Mouse (Mus musculus) embryonic stem cell, embryonic (primary cell): ENCODE results near the gene Hif1an.

ENCODE experiments used
- CTCF ChIA-PET, 4 experiments: fragments of 300-600 bp in 2 of 4; fragments of 350-600 bp in 2 of 4; sonication (Branson Sonifier 250); formaldehyde crosslinking; loops; one replicate each; lab custom pipeline; 2022; ENCODE audit warnings: inconsistent platforms in 2 of 4; lab: Charles Lee
- POLR2A ChIA-PET, 4 experiments: fragments of 300-600 bp in 2 of 4; fragments of 350-600 bp in 2 of 4; sonication (Branson Sonifier 250); formaldehyde crosslinking; loops; one replicate each; lab custom pipeline; 2022; ENCODE audit warnings: antibody characterized with exemption in 4 of 4, inconsistent platforms in 1 of 4; lab: Charles Lee

Gene Hif1an

DNA sequence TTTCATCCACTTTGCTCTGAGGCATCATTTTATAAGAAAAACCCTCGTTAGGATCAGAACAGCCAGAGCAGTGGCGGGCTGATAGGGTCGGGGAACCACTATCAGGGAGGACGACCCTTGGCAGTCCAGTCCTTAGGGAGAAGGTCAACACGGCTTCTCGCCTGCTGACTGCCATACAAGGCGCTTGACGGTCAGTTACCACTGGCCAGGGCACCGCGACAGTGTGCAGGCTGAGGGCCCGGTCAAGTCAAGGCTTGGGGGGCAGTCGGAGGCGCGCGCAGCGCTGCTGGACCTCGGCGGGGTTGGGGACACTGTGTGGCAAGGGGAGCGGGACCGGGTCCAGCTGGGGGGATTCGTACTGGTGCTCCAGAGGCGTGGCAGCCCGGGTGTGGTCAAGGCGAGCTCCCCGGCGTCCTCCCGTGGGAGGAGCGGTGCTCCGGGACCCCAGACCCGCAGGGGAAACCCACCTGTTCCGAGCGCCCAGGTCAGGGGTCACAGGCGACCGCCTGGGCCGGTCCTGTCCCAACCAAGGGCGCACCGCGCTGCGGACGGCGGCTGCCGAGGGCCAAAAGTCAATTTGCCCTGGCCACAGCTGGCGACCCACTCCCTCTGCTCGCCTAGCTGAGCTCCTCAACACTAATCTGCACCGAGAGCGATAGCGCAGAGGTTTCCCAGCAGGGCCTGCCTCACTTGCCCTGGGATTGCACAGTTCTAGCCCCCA lies 17.2 kb upstream of the Hif1an start, which contains the start of gene Sec31b:
Gene Sec31b (minus strand): TSS at position 544 of the 721 bp plus-strand sequence.
- ChIA-PET POLR2A (interaction anchor here (1.0 to 3.4 kb wide), 14 partner anchors 9 to 350 kb away, joined by 3 to 16 read pairs (median 4); partner anchors contain the start of genes Hif1an (in 3 of the 4) and Ndufb8 (in 2 of the 4)), CTCF (interaction anchor here (0.6 to 2.0 kb wide), 38 partner anchors 9 to 713 kb away, joined by 3 to 22 read pairs (median 4); partner anchors contain the start of genes Hif1an (in 4 of the 4) and Ndufb8 (in 1 of the 4))

DNA sequence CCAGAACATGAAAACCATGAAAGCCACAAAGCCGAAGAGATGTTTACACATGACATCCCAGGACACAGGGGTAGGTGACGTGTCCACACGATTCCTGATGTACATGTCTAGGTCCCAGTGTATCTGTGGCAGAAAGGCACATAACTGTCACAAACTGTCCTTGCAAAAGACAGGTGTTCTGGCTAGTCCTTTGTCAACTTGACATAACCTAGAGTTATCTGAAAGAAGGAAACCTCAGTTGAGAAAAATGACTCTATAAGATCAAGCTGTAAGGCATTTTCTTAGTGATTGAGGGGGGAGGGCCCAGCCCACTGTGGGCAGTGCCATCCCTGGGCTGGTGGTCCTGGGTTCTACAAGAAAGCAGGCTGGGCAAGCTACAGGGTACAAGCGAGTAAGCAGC lies 9.9 kb upstream of the Hif1an start, which contains the start of gene Gm20538:
Gene Gm20538 (minus strand): TSS at position 101 of the 400 bp plus-strand sequence.
- ChIA-PET POLR2A (interaction anchor here in 1 of 4 experiments (0.7 kb wide), 1 partner anchor 87 kb away, joined by 3 read pairs; no protein-coding TSS in a partner anchor), CTCF (no interaction called here)

DNA sequence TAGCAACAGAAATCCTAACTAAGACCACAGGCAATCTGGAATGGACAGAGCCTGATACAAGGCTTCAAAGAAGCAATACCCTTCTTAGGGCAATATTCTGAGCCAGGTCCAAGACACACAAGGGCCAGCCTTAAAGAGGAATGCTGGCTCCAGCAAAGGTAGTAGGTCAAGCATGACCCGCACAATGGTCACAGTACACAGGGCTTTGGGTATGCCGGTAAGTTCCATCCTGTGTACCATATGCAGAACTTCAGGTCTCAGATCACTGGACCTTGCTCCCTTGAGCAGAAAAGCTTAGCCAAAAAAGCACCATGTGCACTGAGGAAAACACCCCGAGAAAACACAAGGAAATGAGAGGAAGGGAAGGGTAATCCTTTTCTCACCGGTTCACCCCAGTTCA lies 9.4 kb upstream of the Hif1an start:
- ChIA-PET POLR2A (interaction anchor here in 2 of 4 experiments (0.6 to 0.7 kb wide), 2 partner anchors 71 to 88 kb away, joined by 3 to 4 read pairs; no protein-coding TSS in a partner anchor), CTCF (no interaction called here)

DNA sequence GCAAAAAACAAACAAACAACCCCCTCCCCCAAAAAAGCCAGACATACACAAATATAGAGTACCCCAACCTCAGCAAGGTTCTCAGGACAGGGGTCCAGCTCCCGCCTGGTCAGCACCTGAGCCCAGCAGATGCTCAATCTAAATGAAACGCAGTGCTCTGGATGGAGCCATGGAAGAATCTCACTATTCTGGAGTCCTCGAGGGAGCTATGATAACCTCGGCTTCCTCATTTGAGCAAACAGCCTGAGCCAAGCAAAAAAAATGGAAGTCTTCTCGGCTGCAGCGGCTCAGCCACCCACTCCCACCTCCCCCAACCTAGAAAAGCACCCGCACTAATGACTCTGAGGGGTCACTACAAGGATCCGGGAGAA lies 8.2 kb upstream of the Hif1an start:
- CTCF ChIA-PET = interaction anchor here in 2 of 4 experiments (1.5 to 1.8 kb wide), 2 partner anchors 9 to 10 kb away, joined by 4 to 12 read pairs; partner anchors contain the start of gene Hif1an (in 1 of the 2)
- POLR2A ChIA-PET = interaction anchor here (0.5 to 1.4 kb wide), 7 partner anchors 8 to 493 kb away, joined by 3 to 6 read pairs (median 3); partner anchors contain the start of genes Hif1an (in 2 of the 4), Sec31b (in 1 of the 4) and Sfxn3 (in 1 of the 4)

DNA sequence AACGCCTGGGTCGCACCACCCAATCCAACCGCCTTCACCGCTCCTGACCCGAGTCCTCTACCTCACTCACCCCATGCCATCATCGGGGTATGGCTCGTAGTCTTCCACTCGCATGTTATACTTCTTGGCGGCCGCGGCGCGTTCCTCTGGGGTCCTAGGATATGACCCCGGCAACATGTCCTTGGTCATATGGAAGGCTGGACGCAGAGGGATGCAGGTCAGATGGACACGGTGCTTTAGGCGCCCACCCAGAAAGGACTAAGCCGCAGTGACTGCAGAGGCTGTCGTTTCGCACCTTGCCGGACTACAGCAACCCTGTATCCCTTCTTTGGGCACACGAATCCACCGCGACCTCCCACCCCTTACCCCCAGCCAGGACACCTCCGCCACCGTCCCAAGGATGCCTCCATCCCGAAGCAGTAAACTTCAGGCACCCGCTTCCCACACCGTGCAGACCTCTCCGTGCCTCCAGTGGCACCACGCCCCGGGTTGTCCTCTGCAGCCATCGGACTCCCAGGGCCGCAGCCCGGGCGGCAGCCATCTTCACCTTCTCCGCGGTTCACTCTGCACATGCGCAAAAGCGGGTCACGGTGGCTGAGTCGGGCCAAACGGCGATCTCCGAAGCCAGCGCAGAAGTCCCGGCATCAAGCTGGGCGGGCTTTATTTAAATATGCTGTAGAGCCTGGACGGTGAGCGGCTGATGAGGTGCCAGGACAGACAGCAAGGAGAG lies 7.6 kb upstream of the Hif1an start, which contains the start of gene Ndufb8:
Gene Ndufb8 (minus strand): TSS at position 580 of the 730 bp plus-strand sequence.
- ChIA-PET CTCF (interaction anchor here (0.5 to 1.8 kb wide), 12 partner anchors 8 to 1441 kb away, joined by 3 to 12 read pairs (median 4); partner anchors contain the start of genes Hif1an (in 1 of the 4) and Sec31b (in 1 of the 4)), POLR2A (interaction anchor here (0.5 to 1.4 kb wide), 22 partner anchors 7 to 615 kb away, joined by 3 to 9 read pairs (median 4); partner anchors contain the start of genes Hif1an (in 2 of the 4), Sec31b (in 2 of the 4), Kazald1 (in 1 of the 4) and Sfxn3 (in 1 of the 4))

DNA sequence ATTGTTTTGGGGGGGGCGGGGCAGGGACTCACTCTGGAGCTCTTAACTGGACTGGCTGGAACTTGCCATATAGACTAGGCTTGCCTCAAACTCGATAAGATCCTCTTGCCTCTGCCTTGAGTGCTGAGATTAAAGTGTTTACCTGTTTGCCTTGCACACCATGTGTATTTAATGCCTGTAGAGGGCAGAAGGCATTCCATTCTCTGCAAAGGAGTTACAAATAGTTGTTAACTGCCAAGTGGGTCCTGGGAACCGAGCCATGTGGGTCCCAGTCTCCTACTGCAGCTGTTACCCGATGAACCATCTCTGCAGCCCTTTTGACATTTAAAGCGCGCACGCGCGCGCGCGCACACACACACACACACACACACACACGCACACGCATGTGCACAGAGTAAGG lies 1.4 kb downstream of the Hif1an start:
- CTCF ChIA-PET = interaction anchor here in 2 of 4 experiments (0.6 to 2.1 kb wide), 4 partner anchors 9 to 997 kb away, joined by 3 to 10 read pairs (median 4); partner anchors contain the start of gene Ndufb8 (in 1 of the 2)
- POLR2A ChIA-PET = interaction anchor here in 2 of 4 experiments (0.6 to 3.2 kb wide), 10 partner anchors 9 to 747 kb away, joined by 3 to 25 read pairs (median 3); no protein-coding TSS in a partner anchor

DNA sequence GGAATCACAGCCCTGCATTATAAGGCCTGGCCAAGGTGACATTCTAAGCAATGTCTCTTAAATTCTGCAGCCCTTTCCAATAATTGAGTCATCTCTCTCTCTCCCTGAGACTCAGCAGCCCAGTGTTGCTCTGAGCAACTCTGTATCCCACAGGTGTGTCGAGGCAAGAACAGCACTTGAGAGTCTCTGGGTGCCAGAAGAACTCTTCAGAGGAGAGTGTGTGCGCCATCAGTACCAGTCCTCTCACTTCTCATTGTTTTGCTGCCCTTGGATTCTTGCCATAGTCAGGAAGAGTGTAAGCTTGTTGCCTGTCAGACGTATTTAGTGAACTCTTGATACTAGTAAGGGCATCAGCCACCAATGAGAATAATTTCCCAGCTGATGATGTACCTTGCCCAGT lies 5.1 kb downstream of the Hif1an start:
- ChIA-PET CTCF (interaction anchor here in 2 of 4 experiments (0.7 to 1.7 kb wide), 3 partner anchors 14 to 23 kb away, joined by 3 to 5 read pairs (median 4); no protein-coding TSS in a partner anchor), POLR2A (interaction anchor here in 2 of 4 experiments (0.6 to 1.4 kb wide), 6 partner anchors 10 to 490 kb away, joined by 3 to 4 read pairs (median 3); no protein-coding TSS in a partner anchor)

DNA sequence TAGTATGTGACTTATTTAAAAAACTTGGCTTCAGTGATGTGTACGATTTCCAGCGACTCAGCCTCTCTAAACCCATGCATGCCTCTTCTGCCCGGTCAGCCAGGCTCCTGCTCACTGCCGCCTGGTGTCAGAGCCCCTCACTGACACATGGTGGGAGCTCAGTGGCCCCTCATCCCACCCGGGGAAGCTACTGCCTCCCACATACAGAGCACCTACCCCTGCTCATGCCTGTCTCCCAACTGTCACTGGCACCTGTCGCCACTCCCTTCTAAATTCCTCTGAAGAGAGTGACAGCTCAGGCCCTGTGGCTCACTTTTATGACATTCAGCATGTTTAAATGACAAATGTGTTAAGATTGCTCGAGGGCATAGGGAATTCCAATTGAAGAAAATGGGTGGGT lies 13.6 kb downstream of the Hif1an start:
- POLR2A ChIA-PET = interaction anchor here in 3 of 4 experiments (0.5 to 3.2 kb wide), 10 partner anchors 10 to 1752 kb away, joined by 3 to 19 read pairs (median 3); partner anchors contain the start of genes Hif1an (in 2 of the 3), Fbxl15 (in 1 of the 3) and Ndufb8 (in 1 of the 3)
- CTCF ChIA-PET = interaction anchor here (0.8 to 1.4 kb wide), 5 partner anchors 11 to 32 kb away, joined by 3 to 4 read pairs (median 3); partner anchors contain the start of genes Hif1an (in 2 of the 4) and Ndufb8 (in 1 of the 4)

DNA sequence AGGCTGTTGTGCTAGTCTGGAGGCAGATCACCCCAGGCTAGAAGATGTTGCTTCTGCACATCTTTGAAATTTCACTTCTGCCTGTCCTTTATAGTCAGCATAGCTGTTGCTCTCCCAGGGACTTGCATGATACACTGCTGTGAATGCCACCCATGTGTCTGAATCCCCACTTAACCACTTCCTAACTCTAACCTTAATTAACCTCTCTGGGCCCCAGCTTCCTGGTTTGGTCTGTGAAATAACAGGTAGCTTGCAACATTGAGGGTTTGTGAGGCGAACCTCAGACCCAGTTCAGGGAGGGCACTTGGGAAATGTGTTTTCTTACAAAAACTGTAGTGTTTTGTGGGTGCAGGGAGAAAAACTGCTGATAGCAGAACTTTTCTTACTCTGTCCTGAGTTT lies 15.4 kb downstream of the Hif1an start:
- ChIA-PET POLR2A (interaction anchor here in 1 of 4 experiments (1.6 to 3.2 kb wide), 2 partner anchors 15 to 450 kb away, joined by 4 to 19 read pairs; partner anchors contain the start of gene Hif1an), CTCF (interaction anchor here in 3 of 4 experiments (0.6 to 9.4 kb wide), 4 partner anchors 91 to 822 kb away, joined by 4 to 73 read pairs (median 6); partner anchors contain the start of gene Pax2 (in 1 of the 3))

DNA sequence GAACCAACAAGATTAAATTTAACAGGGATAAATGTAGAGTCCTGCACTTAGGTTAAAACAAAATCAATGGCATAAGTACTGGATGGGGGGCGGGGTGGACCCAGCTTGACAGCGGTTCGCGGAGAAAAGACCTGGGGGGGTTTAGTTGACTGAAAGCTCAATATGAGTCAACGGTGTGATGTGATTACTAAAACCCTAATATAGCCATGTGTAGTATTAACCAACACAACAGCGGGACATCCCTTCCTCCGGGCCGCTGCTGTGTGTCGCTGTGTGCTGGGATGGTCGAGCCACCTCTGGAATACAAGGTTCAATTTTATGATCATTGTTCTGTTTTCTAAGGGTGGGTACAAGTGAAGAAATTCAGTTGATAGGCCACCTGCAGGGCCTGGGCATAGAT lies 19.5 kb downstream of the Hif1an start:
- POLR2A ChIA-PET = interaction anchor here (0.7 to 1.7 kb wide), 9 partner anchors 9 to 268 kb away, joined by 3 to 12 read pairs (median 4); partner anchors contain the start of gene Hif1an (in 3 of the 4)
- CTCF ChIA-PET = interaction anchor here (0.6 to 9.4 kb wide), 42 partner anchors 14 to 828 kb away, joined by 3 to 73 read pairs (median 5); partner anchors contain the start of genes Hif1an (in 3 of the 4) and Pax2 (in 1 of the 4)

DNA sequence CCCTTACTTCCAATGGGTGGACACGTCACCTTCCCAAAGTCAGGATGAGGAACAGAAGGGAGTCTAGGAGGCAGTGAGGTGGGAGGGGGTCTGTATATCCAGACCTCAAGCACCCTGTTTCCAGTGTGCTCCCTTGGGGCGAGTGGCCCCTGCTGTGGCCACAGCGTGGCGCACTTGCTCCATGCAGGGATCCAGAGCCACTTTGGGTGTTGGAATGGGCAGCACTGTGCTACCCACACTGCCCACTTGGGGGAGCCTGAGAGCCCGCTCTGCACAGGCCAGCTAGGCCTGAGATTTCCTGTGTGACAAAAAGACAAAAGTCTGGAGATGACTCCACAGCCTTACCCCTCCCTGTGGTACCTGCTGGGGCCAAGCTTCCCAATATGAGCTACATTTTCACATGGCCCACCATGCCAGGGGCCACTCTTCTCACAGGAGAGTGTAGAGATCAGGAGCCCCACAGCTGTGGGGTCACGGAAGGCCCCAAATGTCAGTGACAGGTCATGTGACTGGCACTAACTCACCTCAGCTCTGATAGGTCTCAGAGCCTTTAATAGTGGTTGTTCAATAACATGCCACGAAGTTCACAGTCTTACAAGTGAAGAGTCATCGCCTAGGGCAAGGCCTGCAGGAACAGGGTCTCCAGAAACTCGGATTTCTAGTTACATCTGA lies 20.1 kb downstream of the Hif1an start:
- POLR2A ChIA-PET = interaction anchor here in 2 of 4 experiments (0.8 to 1.7 kb wide), 5 partner anchors 20 to 449 kb away, joined by 3 to 5 read pairs (median 3); partner anchors contain the start of gene Hif1an (in 2 of the 2)
- CTCF ChIA-PET = interaction anchor here (0.6 to 9.4 kb wide), 57 partner anchors 10 to 578 kb away, joined by 3 to 73 read pairs (median 4); partner anchors contain the start of genes Hif1an (in 3 of the 4) and Pax2 (in 2 of the 4)

DNA sequence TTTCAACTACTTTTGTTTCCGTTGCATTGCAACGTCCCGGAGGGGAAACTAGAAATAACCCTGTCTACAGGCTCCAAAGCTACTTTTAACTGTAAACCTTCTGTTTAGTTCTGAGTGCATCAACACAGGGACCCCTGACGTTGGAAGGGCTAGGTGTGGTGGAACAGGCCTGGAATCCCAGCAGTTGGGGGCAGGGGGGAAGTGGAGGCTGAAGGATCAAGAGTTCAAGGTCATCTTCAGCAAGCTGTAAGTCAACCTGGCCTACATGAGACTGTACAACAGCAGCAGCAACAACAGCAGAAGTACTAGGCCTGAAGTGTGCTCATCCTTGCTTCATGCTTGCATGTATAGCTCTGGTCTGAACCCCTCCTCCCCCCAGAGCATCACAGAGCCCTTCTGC lies 25.4 kb downstream of the Hif1an start:
- ChIA-PET POLR2A (interaction anchor here in 1 of 4 experiments (1.1 to 1.6 kb wide), 2 partner anchors 132 to 307 kb away, joined by 4 read pairs; no protein-coding TSS in a partner anchor), CTCF (interaction anchor here in 3 of 4 experiments (0.5 to 2.3 kb wide), 9 partner anchors 152 to 1983 kb away, joined by 3 to 8 read pairs (median 3); no protein-coding TSS in a partner anchor)

DNA sequence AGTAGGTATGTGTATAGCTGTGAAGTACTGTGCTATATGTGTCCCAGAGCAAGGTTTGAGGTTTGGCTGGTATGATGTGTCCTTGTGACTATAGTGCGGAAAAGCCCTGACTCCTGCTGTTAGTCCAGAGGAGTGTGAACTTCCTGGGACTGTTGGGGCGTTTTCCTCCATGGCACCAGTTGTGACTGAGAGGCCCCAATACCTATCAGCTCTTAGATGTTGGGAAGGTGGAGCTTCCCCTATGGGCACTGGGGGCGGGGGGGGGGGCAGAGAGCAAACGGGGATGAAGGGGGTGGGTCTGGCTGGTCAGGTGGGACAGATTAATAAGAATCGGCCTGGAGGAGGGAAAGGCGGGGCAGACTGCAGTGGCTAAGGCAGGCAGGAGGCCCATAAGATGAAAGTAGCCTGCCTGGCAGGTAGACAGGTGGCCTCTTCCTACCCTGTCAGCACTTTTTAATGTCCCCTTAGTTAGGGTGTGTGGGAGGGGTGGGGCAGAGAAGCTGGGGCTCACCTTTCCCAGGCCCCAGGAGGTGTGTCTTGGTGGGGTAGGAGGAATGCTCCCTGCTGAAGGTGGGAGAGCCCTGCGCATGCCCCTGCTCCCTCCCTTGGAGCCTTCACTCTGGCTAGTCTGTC lies 27.1 kb downstream of the Hif1an start:
- CTCF ChIA-PET = interaction anchor here in 1 of 4 experiments (2.3 kb wide), 1 partner anchor 305 kb away, joined by 8 read pairs; no protein-coding TSS in a partner anchor
- POLR2A ChIA-PET = interaction anchor here in 1 of 4 experiments (0.5 to 0.7 kb wide), 3 partner anchors 127 to 1950 kb away, joined by 3 to 5 read pairs (median 4); no protein-coding TSS in a partner anchor

DNA sequence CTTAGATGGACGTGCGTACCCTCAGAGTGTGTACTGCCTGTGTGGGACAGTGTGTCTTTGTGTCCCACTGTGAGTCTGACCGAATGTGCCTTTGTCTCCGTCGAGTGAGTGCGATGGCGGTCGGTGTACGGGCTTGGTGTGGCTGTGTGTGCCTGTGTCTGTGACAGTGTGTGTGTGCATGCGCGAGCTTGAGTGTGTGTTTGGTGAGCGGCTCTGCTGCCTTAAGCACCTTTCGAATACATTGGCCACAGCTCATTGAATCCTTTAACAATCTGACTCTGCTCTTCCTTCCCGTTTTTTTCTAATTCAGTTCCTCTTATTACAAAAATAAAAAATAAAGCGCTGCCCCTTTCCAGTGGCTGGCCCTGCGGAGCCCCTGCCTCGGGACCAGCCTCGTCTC lies 28.3 kb downstream of the Hif1an start:
- POLR2A ChIA-PET = no interaction called here
- CTCF ChIA-PET = interaction anchor here in 1 of 4 experiments (0.6 kb wide), 1 partner anchor 252 kb away, joined by 3 read pairs; no protein-coding TSS in a partner anchor

DNA sequence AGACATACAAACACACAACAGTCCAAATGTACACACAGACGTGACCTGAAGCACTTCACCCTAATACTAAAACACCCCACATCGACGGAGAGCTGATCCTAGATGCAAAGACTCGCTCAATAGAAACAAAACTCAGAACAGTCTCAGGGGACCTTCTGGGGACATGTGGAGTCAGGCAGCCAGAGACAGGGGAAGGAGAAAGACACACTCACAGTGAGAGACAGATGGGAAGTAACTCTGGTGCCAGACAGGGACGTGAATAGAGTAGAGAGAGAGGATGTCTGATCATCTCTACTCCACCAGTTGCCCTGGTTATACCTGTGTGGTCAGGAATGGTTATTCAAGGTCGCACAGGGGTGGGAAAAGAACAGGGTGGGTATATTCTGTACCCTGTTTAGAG lies 29.0 kb downstream of the Hif1an start:
- ChIA-PET POLR2A (no interaction called here), CTCF (interaction anchor here in 1 of 4 experiments (0.6 kb wide), 1 partner anchor 253 kb away, joined by 3 read pairs; no protein-coding TSS in a partner anchor)
